Mouse (Mus musculus): ENCODE measurements at regions not wholly inside any gene's neighbourhood (a gene's known extent, or its start where the extent isn't known, plus 50 kb on each side); places are given as distances from the start of the nearest gene placed in this dataset.

DNA sequence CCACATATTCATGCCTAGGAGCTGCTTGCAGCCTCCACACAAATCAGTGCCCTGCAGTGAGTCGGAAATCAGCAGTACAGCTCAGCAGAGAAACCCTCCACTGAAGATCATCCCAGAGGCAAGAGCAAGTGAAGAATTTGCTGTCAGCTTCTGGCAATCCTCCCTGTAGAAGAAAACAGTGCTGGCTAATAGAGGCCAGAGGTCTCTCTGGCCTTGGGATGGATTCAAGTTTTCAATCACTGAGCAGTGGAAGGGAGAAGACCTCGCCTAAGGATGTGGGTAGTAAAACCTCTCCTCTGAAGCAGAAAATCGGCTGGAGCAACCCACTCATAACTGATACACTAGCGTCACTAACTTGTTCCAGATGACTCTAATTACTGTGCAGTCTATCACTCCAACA, 659.2 kb upstream of the Stxbp6 start:
- H3K9me3 ChIP-seq (replicated peaks; ENCODE audit: insufficient read depth, low read length), result no peaks in the 10 kb centered on the region
- H3K4me1 ChIP-seq (ENCODE audit: control insufficient read depth in 1 of 2, insufficient read depth in 2 of 2, low read length in 2 of 2), result no peaks in the 10 kb centered on the region
- no peak overlapping the region for H3K4me3 ChIP-seq (ENCODE audit: control insufficient read depth in 1 of 2, insufficient read depth in 1 of 2, low read depth in 2 of 2, low read length in 2 of 2)
- no peak for DNase-seq (ENCODE audit: low read depth, low spot score)
- TF ChIP-seq USF1 (IDR thresholded peaks at IDR 0.05; ENCODE audit: low read depth, low read length), result no peak
- no peak for TF ChIP-seq ZKSCAN1 (IDR thresholded peaks at IDR 0.05; ENCODE audit: low read depth, low read length)
- TF ChIP-seq NELFE (IDR thresholded peaks at IDR 0.05; ENCODE audit: low read depth, low read length), result no peak
- no peak for TF ChIP-seq TBP (IDR thresholded peaks at IDR 0.05; ENCODE audit: low read depth, low read length)
- no peak for TF ChIP-seq POLR2A (IDR thresholded peaks at IDR 0.05; ENCODE audit: control insufficient read depth in 1 of 2, insufficient read depth in 1 of 2, low read depth in 1 of 2, low read length in 2 of 2, poor library complexity in 1 of 2)
- TF ChIP-seq MYB (IDR thresholded peaks at IDR 0.05; ENCODE audit: low read depth, low read length), result no peak
- TF ChIP-seq TAL1 (IDR thresholded peaks at IDR 0.05; ENCODE audit: low read length), result no peak
- TF ChIP-seq SMC3 (IDR thresholded peaks at IDR 0.05; ENCODE audit: low read depth, low read length), result no peak
- no peak for TF ChIP-seq MXI1 (IDR thresholded peaks at IDR 0.05; ENCODE audit: low read depth, low read length)
- TF ChIP-seq MYC (IDR thresholded peaks at IDR 0.05; ENCODE audit: low read depth, low read length), result no peak
- no peak for TF ChIP-seq CHD2 (IDR thresholded peaks at IDR 0.05; ENCODE audit: low read length)
- TF ChIP-seq SIN3A (IDR thresholded peaks at IDR 0.05; ENCODE audit: low read length), result no peak
- H3K27me3 ChIP-seq (ENCODE audit: control insufficient read depth in 1 of 2, insufficient read depth in 2 of 2, low read length in 2 of 2), result no peaks in the 10 kb centered on the region
- no peak overlapping the region for H3K9ac ChIP-seq (ENCODE audit: control insufficient read depth, low read depth, low read length, poor library complexity, severe bottlenecking)
- H3K36me3 ChIP-seq (ENCODE audit: control insufficient read depth in 1 of 2, insufficient read depth in 2 of 2, low read length in 2 of 2), result no peaks in the 10 kb centered on the region
- H3K79me2 ChIP-seq (ENCODE audit: control insufficient read depth, insufficient read depth, low read length, poor library complexity), result no peaks in the 10 kb centered on the region
- no peak overlapping the region for H3K27ac ChIP-seq (ENCODE audit: control insufficient read depth, low read depth, low read length)

DNA sequence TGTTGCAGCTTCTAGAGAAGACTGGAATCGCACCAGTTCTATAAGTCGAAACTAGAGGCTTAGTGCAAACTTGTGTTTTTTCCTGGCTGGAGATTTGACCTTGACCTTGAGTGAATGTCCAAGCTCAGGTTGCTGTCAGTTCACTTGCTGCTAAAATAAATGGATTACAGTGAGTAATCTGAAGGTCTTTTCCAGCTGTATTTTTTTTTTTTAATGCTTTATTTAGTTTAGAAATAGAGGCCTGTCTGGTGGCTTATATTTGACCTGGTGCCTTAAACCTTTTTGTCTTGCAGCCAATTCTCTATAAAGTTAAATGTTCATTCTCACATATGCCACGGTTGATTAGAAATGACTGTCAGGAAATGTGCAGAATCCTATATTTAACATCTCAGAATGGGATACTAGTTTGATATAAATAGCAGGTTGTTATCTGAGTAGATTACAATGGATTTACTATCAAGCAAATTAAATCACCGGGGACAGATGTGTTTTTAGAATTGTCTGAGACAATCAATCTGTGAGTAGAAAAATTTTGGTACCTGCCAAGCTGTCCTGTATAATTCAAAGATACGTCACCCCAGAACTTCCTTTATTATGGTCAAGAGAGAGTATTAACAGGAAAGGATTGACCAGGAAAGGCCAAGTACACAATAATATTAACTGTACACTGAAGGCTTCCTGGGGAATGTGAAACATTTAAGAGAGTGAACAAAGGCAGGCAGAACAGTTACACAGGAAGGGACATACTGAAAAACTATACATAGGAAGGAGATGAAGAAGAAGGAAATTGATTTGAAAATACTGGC, 650.3 kb upstream of the Stxbp6 start:
- no peak overlapping the region for H3K4me3 ChIP-seq (ENCODE audit: control insufficient read depth in 1 of 2, insufficient read depth in 1 of 2, low read depth in 2 of 2, low read length in 2 of 2)
- H3K79me2 ChIP-seq (ENCODE audit: control insufficient read depth, insufficient read depth, low read length, poor library complexity), result no peaks in the 10 kb centered on the region
- H3K4me1 ChIP-seq (ENCODE audit: control insufficient read depth in 1 of 2, insufficient read depth in 2 of 2, low read length in 2 of 2), result no peaks in the 10 kb centered on the region
- H3K9me3 ChIP-seq (replicated peaks; ENCODE audit: insufficient read depth, low read length), result no peaks in the 10 kb centered on the region
- TF ChIP-seq E2F4 (IDR thresholded peaks at IDR 0.05; ENCODE audit: borderline replicate concordance, low read depth, low read length) (no peak), ZNF384 (IDR thresholded peaks at IDR 0.05; ENCODE audit: low read depth, low read length) (no peak), MXI1 (IDR thresholded peaks at IDR 0.05; ENCODE audit: low read depth, low read length) (no peak), UBTF (IDR thresholded peaks at IDR 0.05; ENCODE audit: borderline replicate concordance, insufficient read depth, low read depth, low read length) (no peak), KAT2A (conservative IDR thresholded peaks at IDR 0.05; ENCODE audit: low read depth, low read length) (no peak), MYC (IDR thresholded peaks at IDR 0.05; ENCODE audit: low read depth, low read length) (no peak), MEF2A (IDR thresholded peaks at IDR 0.05; ENCODE audit: extremely low read depth, insufficient replicate concordance, low read depth, low read length, poor library complexity, severe bottlenecking) (no peak), GATA1 (IDR thresholded peaks at IDR 0.05; ENCODE audit: low read depth, low read length) (no peak), GABPA (IDR thresholded peaks at IDR 0.05; ENCODE audit: low read depth, low read length) (no peak), JUND (IDR thresholded peaks at IDR 0.05; ENCODE audit: low read depth, low read length) (no peak), USF1 (IDR thresholded peaks at IDR 0.05; ENCODE audit: low read depth, low read length) (no peak), CTCF (IDR thresholded peaks at IDR 0.05 in 2 of 3, conservative IDR thresholded peaks at IDR 0.05 in 1 of 3; ENCODE audit: control insufficient read depth in 1 of 3, insufficient read depth in 1 of 3, low read depth in 2 of 3, low read length in 3 of 3, poor library complexity in 1 of 3, severe bottlenecking in 1 of 3) (no peak), NELFE (IDR thresholded peaks at IDR 0.05; ENCODE audit: low read depth, low read length) (no peak), POLR2A (IDR thresholded peaks at IDR 0.05; ENCODE audit: control insufficient read depth in 1 of 2, insufficient read depth in 1 of 2, low read depth in 1 of 2, low read length in 2 of 2, poor library complexity in 1 of 2) (no peak), ELF1 (IDR thresholded peaks at IDR 0.05; ENCODE audit: low read depth, low read length) (no peak), ZKSCAN1 (IDR thresholded peaks at IDR 0.05; ENCODE audit: low read depth, low read length) (no peak), ETS1 (IDR thresholded peaks at IDR 0.05; ENCODE audit: low read depth, low read length) (no peak), MAZ (IDR thresholded peaks at IDR 0.05; ENCODE audit: low read depth, low read length) (no peak)
- no peaks in the 10 kb centered on the region for H3K36me3 ChIP-seq (ENCODE audit: control insufficient read depth in 1 of 2, insufficient read depth in 2 of 2, low read length in 2 of 2)
- H3K27me3 ChIP-seq (ENCODE audit: control insufficient read depth in 1 of 2, insufficient read depth in 2 of 2, low read length in 2 of 2), result no peaks in the 10 kb centered on the region
- H3K27ac ChIP-seq (ENCODE audit: control insufficient read depth, low read depth, low read length), result no peak overlapping the region
- H3K9ac ChIP-seq (ENCODE audit: control insufficient read depth, low read depth, low read length, poor library complexity, severe bottlenecking), result no peak overlapping the region
- no peak for DNase-seq (ENCODE audit: low read depth, low spot score)
